Mouse (Mus musculus): ENCODE results near the gene Frmd4a.

- TF ChIP-seq CTCF (IDR thresholded peaks at IDR 0.05; ENCODE audit: low read depth) (no peak), EP300 (optimal IDR thresholded peaks at IDR 0.05) (no peak)
Observed at GRCm38 (mm10) chr2:4167131-4167530, 149.6 kb downstream of the Frmd4a start.

Measured in stomach, postnatal 0 days (tissue).